Mouse (Mus musculus): ENCODE data around the gene Pgs1.

- TF ChIP-seq FOSL1 (IDR thresholded peaks at IDR 0.05; ENCODE audit: insufficient read depth, low read length, poor library complexity, severe bottlenecking) (no peak), CTCF (IDR thresholded peaks at IDR 0.05; ENCODE audit: control insufficient read depth, insufficient read depth, insufficient read length) (peak; percentile 85)
Observed at GRCm38 (mm10) chr11:117969945-117970872, 15.9 kb upstream of the Pgs1 start, which contains the start of gene Socs3.

Data from C2C12 (cell line).